9 mouse cellular contexts compared by ENCODE assay signal in the genomic region with DNA sequence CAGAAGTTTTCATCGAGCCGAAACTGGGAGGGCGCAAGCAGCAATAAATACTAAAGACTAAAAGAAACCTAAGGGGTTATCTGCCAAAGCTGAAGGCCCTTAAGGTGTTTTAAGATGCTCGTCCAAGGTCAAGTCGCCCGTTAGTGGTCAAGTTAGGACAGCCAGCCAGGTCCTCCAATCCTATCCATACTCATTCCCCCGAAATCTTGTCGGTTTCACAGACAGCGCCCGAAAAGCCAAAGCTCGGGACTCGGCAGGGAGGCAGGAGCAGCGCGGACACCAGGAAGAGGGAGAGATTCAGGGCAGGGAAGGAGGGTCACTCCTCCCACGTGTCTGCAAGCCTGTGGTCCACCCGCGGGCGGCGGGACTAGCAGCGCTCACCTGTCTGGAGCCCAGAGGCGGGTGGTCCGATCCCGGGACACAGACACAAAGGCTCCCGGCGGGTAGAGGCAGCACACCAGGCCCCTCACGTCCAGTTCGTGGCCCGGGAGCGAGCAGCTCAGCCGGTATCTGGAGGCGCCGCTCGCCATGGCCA. TPM values are rescaled to one million over a fixed set of nuclear protein-coding genes. Genes with fewer than 3 reads are reported as not detected.
DNase-seq lines count a peak whose midpoint lies in the region; ATAC-seq and TF ChIP-seq lines count a peak whose summit lies in the region.
"Had no signal": no experiment of that assay in that cellular context is flagged by ENCODE, and none has a peak within 500 bp of the region (broad histone marks: within the 10 kb centered on the region; RNA-seq: fewer than 3 reads in every experiment).

No protein-coding gene starts in this region.

- no peak for TF ChIP-seq CTCF in heart, postnatal 0 days (IDR thresholded peaks at IDR 0.05; ENCODE audit: low read depth)
- TF ChIP-seq CTCF in Patski (IDR thresholded peaks at IDR 0.05): no peak
- no peak for TF ChIP-seq CTCF in forebrain, postnatal 0 days (IDR thresholded peaks at IDR 0.05; ENCODE audit: low read depth)
- no peak for TF ChIP-seq CTCF in liver, postnatal 0 days (IDR thresholded peaks at IDR 0.05; ENCODE audit: low read depth)

- DNase-seq in heart, postnatal 0 days (ENCODE audit: low spot score): peak; percentile 39
- no peak for DNase-seq in heart, postnatal 4 days
- no peak for DNase-seq in Patski (ENCODE audit: low read depth, low spot score)
- no peak for DNase-seq in forebrain, postnatal 0 days
- DNase-seq in liver, postnatal 0 days: no peak
- peak; percentile 79 for DNase-seq in testis, postnatal 14 days (ENCODE audit: low spot score)
- DNase-seq in spleen, postnatal 4 days (ENCODE audit: low spot score in 2 of 2): no peak
- DNase-seq in frontal cortex, postnatal 36 days (ENCODE audit: low spot score in 2 of 2): no peak

- H3K9ac ChIP-seq in heart, postnatal 0 days (replicated peaks; ENCODE audit: low read depth, low read length): peak overlapping the region; percentile 77
- H3K9ac ChIP-seq in forebrain, postnatal 0 days: peak overlapping the region; percentile 90
- H3K9ac ChIP-seq in liver, postnatal 0 days (replicated peaks): peak overlapping the region; percentile 97

- TF ChIP-seq EP300 in heart, postnatal 0 days (IDR thresholded peaks at IDR 0.05; ENCODE audit: low read depth): no peak
- TF ChIP-seq EP300 in liver, postnatal 0 days (IDR thresholded peaks at IDR 0.05; ENCODE audit: low read depth): no peak

- peaks cover 7% of the 10 kb centered on the region; the same call in 1 of the 2 replicates for H3K4me1 ChIP-seq in heart, postnatal 0 days (ENCODE audit: control insufficient read depth, insufficient read depth)
- peaks cover 8% of the 10 kb centered on the region for H3K4me1 ChIP-seq in forebrain, postnatal 0 days (ENCODE audit: insufficient read depth)
- peaks cover 6% of the 10 kb centered on the region for H3K4me1 ChIP-seq in liver, postnatal 0 days (ENCODE audit: insufficient read depth)

- WGBS in heart, postnatal 0 days: under 1% methylated on average over 32 of the region's 33 CpGs
- WGBS in forebrain, postnatal 0 days: under 1% methylated on average over 32 of the region's 33 CpGs
- WGBS in liver, postnatal 0 days (ENCODE audit: insufficient replicate concordance): under 1% methylated on average over 33 of the region's 33 CpGs

- H3K4me3 ChIP-seq in heart, postnatal 0 days (ENCODE audit: low read depth, low read length): peak overlapping the region; percentile 90
- peak overlapping the region; percentile 94 for H3K4me3 ChIP-seq in forebrain, postnatal 0 days (ENCODE audit: low read depth, low read length)
- H3K4me3 ChIP-seq in liver, postnatal 0 days (ENCODE audit: low read depth, low read length): peak overlapping the region; percentile 100

- H3K27ac ChIP-seq in heart, postnatal 0 days (ENCODE audit: low read depth): peak overlapping the region; percentile 89
- H3K27ac ChIP-seq in forebrain, postnatal 0 days (ENCODE audit: low read depth, low read length): peak overlapping the region; percentile 95
- H3K27ac ChIP-seq in liver, postnatal 0 days (ENCODE audit: low read depth): peak overlapping the region; percentile 96

- peak; percentile 71 for ATAC-seq in heart, postnatal 0 days (ENCODE audit: insufficient read depth, low read depth)
- peak; percentile 74 for ATAC-seq in Patski
- ATAC-seq in forebrain, postnatal 0 days: no peak
- ATAC-seq in liver, postnatal 0 days: peak; percentile 68

- H3K9me3 ChIP-seq in heart, postnatal 0 days (replicated peaks; ENCODE audit: control insufficient read depth, low read length): no peaks in the 10 kb centered on the region
- H3K9me3 ChIP-seq in forebrain, postnatal 0 days (ENCODE audit: low read length): no peaks in the 10 kb centered on the region
- no peaks in the 10 kb centered on the region for H3K9me3 ChIP-seq in liver, postnatal 0 days (ENCODE audit: low read length)

- peak overlapping the region; percentile 72 for H3K4me2 ChIP-seq in heart, postnatal 0 days (ENCODE audit: low read depth, low read length)
- peak overlapping the region; percentile 81 for H3K4me2 ChIP-seq in forebrain, postnatal 0 days (ENCODE audit: low read depth)
- H3K4me2 ChIP-seq in liver, postnatal 0 days (ENCODE audit: low read depth, low read length): peak overlapping the region; percentile 93

- CTCF ChIA-PET in Patski (lab: Charles Lee): no interaction called here

- in situ Hi-C loops in Patski (cut with MboI; ENCODE audit: low pct_unique_long_range_greater_than_20kb): no loop called here

- H3K36me3 ChIP-seq in heart, postnatal 0 days (replicated peaks; ENCODE audit: control insufficient read depth, insufficient read depth, low read length): no peaks in the 10 kb centered on the region
- H3K36me3 ChIP-seq in forebrain, postnatal 0 days (ENCODE audit: insufficient read depth): no peaks in the 10 kb centered on the region
- no peaks in the 10 kb centered on the region for H3K36me3 ChIP-seq in liver, postnatal 0 days (replicated peaks; ENCODE audit: insufficient read depth, low read length)

- no peaks in the 10 kb centered on the region for H3K27me3 ChIP-seq in heart, postnatal 0 days (ENCODE audit: control insufficient read depth, insufficient read depth, low read length)
- H3K27me3 ChIP-seq in Patski: no peaks in the 10 kb centered on the region
- H3K27me3 ChIP-seq in forebrain, postnatal 0 days (ENCODE audit: insufficient read depth, low read length): no peaks in the 10 kb centered on the region
- H3K27me3 ChIP-seq in liver, postnatal 0 days (ENCODE audit: insufficient read depth, low read length): no peaks in the 10 kb centered on the region

- POLR2A ChIA-PET in Patski (lab: Charles Lee): no interaction called here

RNA-seq across cellular contexts. Expression of a gene that starts 0.5 kb away (rescaled TPM):
- total RNA-seq in heart, postnatal 0 days (2014; rRNA removed; ENCODE audit: low replicate concordance): 45.8 and 59.1 TPM in 2 replicates
- 45.6 and 48.5 TPM in 2 replicates for polyA plus RNA-seq in heart, postnatal 0 days (2015; fragmentation: Nextera tagmentation; extraction: Ambion mirVana)
- 10 to 100 TPM; 49.9 to 52.3 TPM for total RNA-seq in heart, postnatal 4 days (2021)
- polyA plus RNA-seq in Patski (2021): 51.6 TPM
- total RNA-seq in forebrain, postnatal 0 days (2014; rRNA removed): 81.4 and 111 TPM in 2 replicates
- 63.3 and 74.3 TPM in 2 replicates for polyA plus RNA-seq in forebrain, postnatal 0 days (2015; fragmentation: Nextera tagmentation; extraction: Ambion mirVana)
- 26.4 and 27.7 TPM in 2 replicates for polyA plus RNA-seq in liver, postnatal 0 days (2015; fragmentation: Nextera tagmentation; extraction: Ambion mirVana)

RNA-seq across cellular contexts. Expression of a gene that starts 11.7 kb away (rescaled TPM):
- 0.92 and 3.4 TPM in 2 replicates for total RNA-seq in heart, postnatal 0 days (2014; rRNA removed; ENCODE audit: low replicate concordance)
- polyA plus RNA-seq in heart, postnatal 0 days (2015; fragmentation: Nextera tagmentation; extraction: Ambion mirVana): 10.3 and 12.6 TPM in 2 replicates
- total RNA-seq in heart, postnatal 4 days (2021): 10 to 100 TPM in 1 of 2 experiments, 1 to 10 TPM in 1; 9.7 to 10.6 TPM
- 46.5 TPM for polyA plus RNA-seq in Patski (2021)
- 15.1 and 31.2 TPM in 2 replicates for total RNA-seq in forebrain, postnatal 0 days (2014; rRNA removed)
- polyA plus RNA-seq in forebrain, postnatal 0 days (2015; fragmentation: Nextera tagmentation; extraction: Ambion mirVana): 28.1 and 33.4 TPM in 2 replicates
- 4.2 and 4.4 TPM in 2 replicates for polyA plus RNA-seq in liver, postnatal 0 days (2015; fragmentation: Nextera tagmentation; extraction: Ambion mirVana)

RNA-seq across cellular contexts. Expression of a gene that starts 46.0 kb away (rescaled TPM):
- 4.1 and 9.5 TPM in 2 replicates for total RNA-seq in heart, postnatal 0 days (2014; rRNA removed; ENCODE audit: low replicate concordance)
- polyA plus RNA-seq in heart, postnatal 0 days (2015; fragmentation: Nextera tagmentation; extraction: Ambion mirVana): 5.8 and 7.2 TPM in 2 replicates
- 1 to 10 TPM; 6.9 to 7.1 TPM for total RNA-seq in heart, postnatal 4 days (2021)
- 9.7 TPM for polyA plus RNA-seq in Patski (2021)
- total RNA-seq in forebrain, postnatal 0 days (2014; rRNA removed): 12.3 and 13.1 TPM in 2 replicates
- 10.7 and 11.4 TPM in 2 replicates for polyA plus RNA-seq in forebrain, postnatal 0 days (2015; fragmentation: Nextera tagmentation; extraction: Ambion mirVana)
- 6.9 TPM in 2 replicates for polyA plus RNA-seq in liver, postnatal 0 days (2015; fragmentation: Nextera tagmentation; extraction: Ambion mirVana)

RNA-seq across cellular contexts. Expression of a gene that starts 46.2 kb away (rescaled TPM):
- not detected in 2 replicates for total RNA-seq in heart, postnatal 0 days (2014; rRNA removed; ENCODE audit: low replicate concordance)
- 0.26 TPM in 1 of 2 replicates, not detected in the other for polyA plus RNA-seq in heart, postnatal 0 days (2015; fragmentation: Nextera tagmentation; extraction: Ambion mirVana)
- not detected for total RNA-seq in heart, postnatal 4 days (2021)
- 0.14 TPM for polyA plus RNA-seq in Patski (2021)
- not detected in 2 replicates for total RNA-seq in forebrain, postnatal 0 days (2014; rRNA removed)
- polyA plus RNA-seq in forebrain, postnatal 0 days (2015; fragmentation: Nextera tagmentation; extraction: Ambion mirVana): 0.34 TPM in 1 of 2 replicates, not detected in the other
- polyA plus RNA-seq in liver, postnatal 0 days (2015; fragmentation: Nextera tagmentation; extraction: Ambion mirVana): 0.34 TPM in 1 of 2 replicates, not detected in the other

RNA-seq across cellular contexts. Expression of a gene that starts 47.4 kb away (rescaled TPM):
- not detected in 2 replicates for total RNA-seq in heart, postnatal 0 days (2014; rRNA removed; ENCODE audit: low replicate concordance)
- polyA plus RNA-seq in heart, postnatal 0 days (2015; fragmentation: Nextera tagmentation; extraction: Ambion mirVana): 0.10 and 0.12 TPM in 2 replicates
- total RNA-seq in heart, postnatal 4 days (2021): not detected
- 0.12 TPM for polyA plus RNA-seq in Patski (2021)
- total RNA-seq in forebrain, postnatal 0 days (2014; rRNA removed): not detected in 2 replicates
- 0.19 TPM in 1 of 2 replicates, not detected in the other for polyA plus RNA-seq in forebrain, postnatal 0 days (2015; fragmentation: Nextera tagmentation; extraction: Ambion mirVana)
- not detected in 2 replicates for polyA plus RNA-seq in liver, postnatal 0 days (2015; fragmentation: Nextera tagmentation; extraction: Ambion mirVana)
- polyA plus RNA-seq: brain, embryonic 14.5 days had no signal

Comparison
In these comparisons a context has a peak if more than half of its experiments do, and no peak if none do; other contexts are left out.
1. DNase-seq: peak in heart, postnatal 0 days (single experiment) and testis, postnatal 14 days (single experiment); none in heart, postnatal 4 days (single experiment), Patski (single experiment), forebrain, postnatal 0 days (single experiment), liver, postnatal 0 days (single experiment), spleen, postnatal 4 days (0 of 2) and frontal cortex, postnatal 36 days (0 of 2).
2. Peak in every context shown above with its lines, with median percentiles within 50 percentile points of each other: H3K27ac ChIP-seq, H3K4me2 ChIP-seq, H3K4me3 ChIP-seq and H3K9ac ChIP-seq.